Mouse (Mus musculus) forebrain, embryonic 12.5 days (tissue): ENCODE measurements at regions not wholly inside any gene's neighbourhood (a gene's known extent, or its start where the extent isn't known, plus 50 kb on each side); places are given as distances from the start of the nearest gene placed in this dataset.

Experiments
- ATAC-seq: fragments of 200-750 bp; cut with Nextera tagmentation; 2 replicates; pipeline ENCODE4 v1.8.0; 2017; ENCODE audit warnings: moderate TSS enrichment; ENCODE audit not compliant: low FRiP score
- H3K27ac ChIP-seq: fragments of 300-500 bp; sonication (generic); 2 replicates; pipeline ENCODE4 v1.5.1; 2016; ENCODE audit warnings: mild to moderate bottlenecking
- H3K27me3 ChIP-seq: fragments of 300-500 bp; sonication (generic); 2 replicates; pipeline ENCODE4 v1.6.1; 2016; ENCODE audit warnings: mild to moderate bottlenecking
- H3K36me3 ChIP-seq: fragments of 300-500 bp; sonication (generic); replicated peaks from 2 replicates; pipeline ENCODE4 v1.6.1; 2016; ENCODE audit warnings: mild to moderate bottlenecking
- H3K4me1 ChIP-seq: fragments of 300-500 bp; sonication (generic); 2 replicates; pipeline ENCODE4 v1.6.1; 2016
- H3K4me2 ChIP-seq: fragments of 300-500 bp; sonication (generic); 2 replicates; pipeline ENCODE4 v1.6.1; 2016; ENCODE audit warnings: mild to moderate bottlenecking, moderate library complexity
- H3K4me3 ChIP-seq: fragments of 300-500 bp; sonication (generic); replicated peaks from 2 replicates; pipeline ENCODE4 v1.5.1; 2016; ENCODE audit warnings: mild to moderate bottlenecking
- H3K9ac ChIP-seq: fragments of 300-500 bp; sonication (generic); 2 replicates; pipeline ENCODE4 v1.6.1; 2016; ENCODE audit warnings: mild to moderate bottlenecking
- H3K9me3 ChIP-seq: fragments of 300-500 bp; sonication (generic); 2 replicates; pipeline ENCODE4 v1.6.1; 2016
- WGBS: fragments of 180-500 bp; shearing (Covaris S2); methylation state at CpG from one replicate; pipeline ENCODE4 v1.1.7; 2016; 5-methylcytosine and 5-hydroxymethylcytosine counted together

DNA sequence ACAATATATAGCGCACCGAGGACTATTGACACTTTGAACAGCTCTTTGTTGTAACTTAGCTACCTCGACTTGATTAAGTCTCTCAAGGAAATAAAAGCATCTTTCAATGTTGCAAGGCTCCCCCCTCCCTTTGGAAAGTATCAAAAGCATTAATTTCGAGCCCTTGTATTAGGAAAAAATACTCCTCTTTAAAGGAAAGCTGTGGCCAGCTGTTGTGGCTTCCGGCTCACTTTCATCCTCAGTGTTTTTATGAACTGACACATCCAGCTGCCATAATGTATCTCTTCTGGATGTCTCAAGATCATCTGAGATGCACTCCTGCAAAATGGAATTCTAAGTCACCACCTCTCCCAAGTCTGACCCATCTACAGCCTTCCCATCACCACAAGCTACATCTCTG is 199.6 kb upstream of the Nabp1 start:
- no peak for ATAC-seq
- no peak overlapping the region for H3K4me3 ChIP-seq
- no peak overlapping the region for H3K9ac ChIP-seq
- no peak overlapping the region for H3K27ac ChIP-seq
- no peaks in the 10 kb centered on the region for H3K4me1 ChIP-seq
- no peaks in the 10 kb centered on the region for H3K36me3 ChIP-seq
- H3K4me2 ChIP-seq: no peak overlapping the region
- WGBS: 28% methylated on average over 5 of the region's 5 CpGs
- no peaks in the 10 kb centered on the region; the same call in 1 of the 2 replicates for H3K27me3 ChIP-seq
- no peaks in the 10 kb centered on the region for H3K9me3 ChIP-seq

DNA sequence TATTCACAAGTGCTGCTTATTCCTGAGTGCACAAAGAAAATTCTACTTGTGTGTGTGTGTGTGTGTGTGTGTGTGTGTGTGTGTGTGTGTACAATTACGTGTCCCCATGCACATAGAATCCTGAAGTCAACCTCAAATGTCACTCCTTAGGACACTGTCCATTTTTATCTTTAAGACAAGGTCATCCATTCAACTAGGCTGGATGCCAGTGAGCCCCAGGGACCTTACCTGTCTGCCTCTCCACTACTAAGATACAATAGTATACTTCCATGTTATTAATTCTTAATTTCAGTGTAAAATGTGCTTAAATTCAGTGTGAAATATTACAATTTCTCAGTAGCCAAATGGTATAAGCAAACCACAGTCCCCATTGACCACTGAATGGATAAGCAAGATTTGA is 193.5 kb upstream of the Nabp1 start:
- H3K4me3 ChIP-seq: no peak overlapping the region
- H3K4me2 ChIP-seq: no peak overlapping the region
- WGBS: 46% methylated on average over 1 of the region's 1 CpGs
- H3K27ac ChIP-seq: no peak overlapping the region
- H3K9me3 ChIP-seq: no peaks in the 10 kb centered on the region
- no peak overlapping the region for H3K9ac ChIP-seq
- no peaks in the 10 kb centered on the region for H3K36me3 ChIP-seq
- no peaks in the 10 kb centered on the region; the same call in 1 of the 2 replicates for H3K27me3 ChIP-seq
- no peak for ATAC-seq
- 0 out of 2 replicates have a peak, but pooled peaks cover 3% of the 10 kb centered on the region for H3K4me1 ChIP-seq

DNA sequence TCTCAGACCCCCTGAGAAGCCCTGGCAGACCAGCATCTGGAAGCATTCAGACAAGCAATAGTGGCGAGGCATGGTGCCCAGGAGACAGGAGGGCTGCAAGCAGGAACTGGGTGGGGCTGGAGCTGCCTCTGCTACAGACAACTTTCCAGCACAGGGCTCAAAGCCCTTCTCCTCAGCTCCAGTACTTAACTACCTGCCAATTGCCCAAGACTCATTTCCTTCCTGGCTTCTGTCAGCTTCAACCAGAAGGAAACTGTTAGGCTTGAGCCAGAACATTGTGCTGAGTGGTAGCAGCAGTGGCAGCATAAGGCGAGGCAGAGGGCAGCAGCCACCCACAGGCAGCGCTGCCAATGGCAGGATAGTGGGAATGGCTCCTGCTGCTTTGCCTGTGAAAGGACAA is 193.1 kb upstream of the Nabp1 start:
- 0 out of 2 replicates have a peak, but pooled peaks have one; percentile 49 for ATAC-seq
- no peaks in the 10 kb centered on the region for H3K9me3 ChIP-seq
- no peak overlapping the region for H3K9ac ChIP-seq
- no peaks in the 10 kb centered on the region for H3K36me3 ChIP-seq
- H3K27ac ChIP-seq: no peak overlapping the region
- H3K4me1 ChIP-seq: 0 out of 2 replicates have a peak, but pooled peaks cover 3% of the 10 kb centered on the region
- WGBS: 59% methylated on average over 3 of the region's 3 CpGs
- H3K4me3 ChIP-seq: no peak overlapping the region
- no peak overlapping the region for H3K4me2 ChIP-seq
- H3K27me3 ChIP-seq: no peaks in the 10 kb centered on the region; the same call in 1 of the 2 replicates

DNA sequence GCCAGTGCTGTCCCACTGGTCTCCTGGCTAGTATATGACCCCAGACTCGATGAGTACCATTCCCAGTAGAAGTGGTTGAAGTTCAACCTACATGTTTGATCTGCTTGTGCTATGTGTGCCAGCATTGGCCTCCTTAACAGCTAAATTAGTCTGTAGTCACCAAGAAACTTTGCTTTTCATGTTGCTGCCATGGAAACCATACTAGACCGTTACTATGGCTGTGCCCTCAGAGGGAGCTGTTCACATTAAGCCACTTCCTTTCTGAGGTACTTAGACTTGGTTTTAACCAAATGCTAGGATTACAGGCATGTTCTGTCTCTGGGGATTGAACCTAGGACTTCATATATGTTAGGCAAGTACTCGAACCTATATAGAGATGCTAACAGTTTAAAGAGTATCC is 191.8 kb upstream of the Nabp1 start:
- Histone ChIP-seq H3K9me3 (no peaks in the 10 kb centered on the region), H3K4me2 (no peak overlapping the region), H3K36me3 (no peaks in the 10 kb centered on the region), H3K27me3 (no peaks in the 10 kb centered on the region; the same call in 1 of the 2 replicates), H3K9ac (no peak overlapping the region), H3K4me1 (0 out of 2 replicates have a peak, but pooled peaks cover 3% of the 10 kb centered on the region), H3K4me3 (no peak overlapping the region), H3K27ac (no peak overlapping the region)
- 0 out of 2 replicates have a peak, but pooled peaks have one; percentile 11 for ATAC-seq
- WGBS: 69% methylated on average over 3 of the region's 3 CpGs

DNA sequence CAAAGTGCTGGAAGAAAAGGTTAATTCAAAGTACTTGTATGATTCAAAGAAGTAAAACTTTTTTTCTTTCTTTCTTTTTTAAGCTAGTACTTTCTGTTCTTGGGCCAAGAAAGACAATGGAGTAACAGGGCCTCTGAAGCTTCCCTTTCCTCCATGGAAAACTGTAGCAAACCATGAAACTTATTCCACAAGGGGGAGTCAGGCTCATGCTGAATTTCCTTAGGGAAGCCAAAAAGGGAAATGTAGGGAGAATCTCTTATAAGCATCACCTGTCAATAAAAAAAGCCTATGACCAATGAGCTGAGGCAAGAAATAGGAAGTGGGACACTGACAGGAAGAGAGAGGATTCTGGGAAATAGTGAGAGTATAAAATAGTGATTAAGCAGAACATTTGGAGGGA is 190.7 kb upstream of the Nabp1 start:
- ATAC-seq: no peak
- no peak overlapping the region for H3K4me3 ChIP-seq
- H3K4me1 ChIP-seq: 0 out of 2 replicates have a peak, but pooled peaks cover 3% of the 10 kb centered on the region
- no peak overlapping the region for H3K4me2 ChIP-seq
- no peak overlapping the region for H3K9ac ChIP-seq
- H3K27me3 ChIP-seq: no peaks in the 10 kb centered on the region; the same call in 1 of the 2 replicates
- H3K9me3 ChIP-seq: no peaks in the 10 kb centered on the region
- H3K36me3 ChIP-seq: no peaks in the 10 kb centered on the region
- H3K27ac ChIP-seq: no peak overlapping the region

DNA sequence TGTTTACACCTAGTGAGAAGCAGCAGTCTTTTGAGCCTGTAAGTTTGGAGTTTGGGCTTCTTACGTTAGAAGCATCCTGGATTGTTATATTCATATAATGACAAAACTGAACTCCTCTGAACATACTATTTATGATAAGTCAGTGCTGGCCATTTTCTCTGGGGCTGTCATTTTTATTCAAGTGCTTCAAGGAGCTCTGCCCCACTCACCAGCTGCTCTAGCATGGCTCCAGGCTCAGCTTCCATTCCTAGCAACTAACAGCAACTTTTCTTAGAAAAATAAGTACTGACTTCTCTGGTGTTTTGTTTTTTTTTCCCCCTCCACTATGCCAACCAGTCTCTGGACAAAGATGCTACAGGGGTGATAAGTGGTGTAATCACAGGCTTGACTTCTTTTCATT is 182.3 kb upstream of the Nabp1 start:
- Histone ChIP-seq H3K4me3 (no peak overlapping the region), H3K9me3 (no peaks in the 10 kb centered on the region), H3K9ac (no peak overlapping the region), H3K36me3 (no peaks in the 10 kb centered on the region), H3K4me1 (no peaks in the 10 kb centered on the region), H3K27ac (no peak overlapping the region), H3K4me2 (no peak overlapping the region), H3K27me3 (no peaks in the 10 kb centered on the region)
- WGBS: 95% methylated on average over 1 of the region's 1 CpGs
- no peak for ATAC-seq

DNA sequence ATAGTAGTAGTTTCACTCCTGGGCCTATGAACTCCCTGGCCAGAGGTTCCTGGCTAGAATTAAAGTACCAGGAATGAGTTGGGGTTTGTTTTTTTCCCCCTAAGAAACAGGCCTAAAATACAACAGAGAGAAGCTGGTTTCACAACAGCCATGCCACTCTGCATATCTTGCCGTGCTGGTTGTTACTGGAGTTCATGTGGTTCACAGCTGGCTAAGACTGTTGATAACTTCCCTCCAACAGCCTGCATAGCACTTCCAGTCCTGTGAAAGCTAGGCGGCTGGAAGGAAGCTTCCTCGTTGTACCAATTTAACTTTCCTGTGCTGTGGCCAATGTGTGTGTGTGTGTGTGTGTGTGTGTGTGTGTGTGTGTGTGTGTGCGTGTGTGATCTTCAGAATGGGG is 179.0 kb upstream of the Nabp1 start:
- no peak overlapping the region for H3K4me3 ChIP-seq
- H3K4me1 ChIP-seq: no peaks in the 10 kb centered on the region
- no peak for ATAC-seq
- H3K9ac ChIP-seq: no peak overlapping the region
- WGBS: 86% methylated on average over 4 of the region's 4 CpGs
- no peaks in the 10 kb centered on the region for H3K9me3 ChIP-seq
- no peaks in the 10 kb centered on the region for H3K27me3 ChIP-seq
- H3K27ac ChIP-seq: no peak overlapping the region
- H3K36me3 ChIP-seq: no peaks in the 10 kb centered on the region
- H3K4me2 ChIP-seq: no peak overlapping the region

DNA sequence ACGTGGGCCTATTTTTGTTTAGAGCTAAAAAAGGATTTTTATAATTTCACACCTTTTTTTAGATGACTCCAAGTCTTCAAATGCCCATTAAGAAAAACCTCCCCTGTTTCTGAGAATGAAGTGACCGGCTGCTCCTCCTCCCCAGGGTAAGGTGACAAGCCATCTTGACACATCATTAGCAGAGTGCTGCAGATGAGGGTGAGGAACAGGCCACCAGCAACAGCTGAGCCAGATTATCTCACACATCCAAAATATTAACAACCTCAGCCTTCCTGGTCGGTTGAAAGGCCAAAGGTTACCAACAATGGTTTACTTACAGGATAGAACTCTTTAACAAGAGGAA is 172.4 kb upstream of the Nabp1 start:
- peak; percentile 92 for ATAC-seq
- Histone ChIP-seq H3K36me3 (no peaks in the 10 kb centered on the region), H3K4me1 (peaks cover 20% of the 10 kb centered on the region; the same call in 1 of the 2 replicates), H3K9ac (no peak overlapping the region), H3K27ac (peak overlapping the region; percentile 69), H3K4me3 (no peak overlapping the region), H3K27me3 (no peaks in the 10 kb centered on the region), H3K4me2 (no peak overlapping the region; the same call in 1 of the 2 replicates), H3K9me3 (no peaks in the 10 kb centered on the region)
- WGBS: 13% methylated on average over 3 of the region's 3 CpGs

DNA sequence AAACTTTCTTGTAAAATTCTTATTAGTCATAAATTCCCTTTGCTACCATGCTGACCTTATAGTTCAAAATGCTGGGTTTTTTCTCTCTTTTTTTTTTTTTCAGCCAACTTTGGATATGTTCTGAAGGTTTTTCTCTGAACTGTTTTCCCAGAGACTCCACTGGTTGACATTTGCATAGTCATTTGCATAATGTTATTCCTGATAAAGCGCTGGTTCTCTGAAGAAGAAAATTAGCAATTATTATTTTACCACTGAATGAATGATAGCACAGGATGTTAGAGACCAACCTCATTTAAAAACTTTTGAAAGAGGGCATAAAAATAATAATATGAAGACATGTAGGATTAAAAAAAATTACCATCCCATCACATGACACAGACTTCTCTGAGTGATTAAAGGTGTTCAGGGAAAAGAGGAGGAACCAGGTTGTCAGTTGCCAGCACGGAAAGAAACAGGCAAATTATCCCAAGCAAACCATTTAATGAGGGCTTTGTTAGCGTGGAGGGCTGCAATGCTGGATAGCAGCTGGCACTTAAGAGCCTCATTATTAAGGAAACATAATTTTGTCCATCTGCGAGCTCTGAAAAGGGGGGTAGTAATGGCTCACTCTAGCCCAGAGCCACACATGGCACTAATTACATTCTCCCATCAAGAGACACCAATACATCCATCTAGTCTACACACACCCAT is 171.9 kb upstream of the Nabp1 start:
- ATAC-seq: peak; percentile 95
- H3K9ac ChIP-seq: no peak overlapping the region
- no peaks in the 10 kb centered on the region for H3K36me3 ChIP-seq
- H3K4me1 ChIP-seq: peaks cover 20% of the 10 kb centered on the region; the same call in 1 of the 2 replicates
- H3K4me2 ChIP-seq: no peak overlapping the region; the same call in 1 of the 2 replicates
- H3K27me3 ChIP-seq: no peaks in the 10 kb centered on the region
- peak overlapping the region; percentile 69 for H3K27ac ChIP-seq
- H3K9me3 ChIP-seq: no peaks in the 10 kb centered on the region
- H3K4me3 ChIP-seq: no peak overlapping the region
- WGBS: 9% methylated on average over 4 of the region's 4 CpGs

DNA sequence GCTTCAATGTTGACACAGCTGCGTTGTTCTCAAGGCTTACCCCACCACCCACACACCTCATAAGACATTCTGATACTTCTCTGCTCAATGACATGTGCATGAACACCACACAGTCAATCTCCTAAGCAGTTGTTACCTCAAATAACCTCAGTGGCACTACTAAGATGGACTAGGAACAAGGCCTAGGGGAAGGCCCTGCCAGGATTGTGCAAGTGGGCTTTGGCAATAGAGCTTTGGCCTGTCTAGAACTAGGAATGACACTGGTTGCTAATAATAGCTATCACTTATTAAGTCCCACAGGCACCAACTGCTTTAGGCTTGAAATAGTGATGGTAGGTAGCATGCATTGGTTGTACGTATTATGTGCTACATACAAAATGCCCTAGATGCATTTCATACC is 169.7 kb upstream of the Nabp1 start:
- H3K27me3 ChIP-seq: no peaks in the 10 kb centered on the region
- WGBS: 84% methylated on average over 2 of the region's 2 CpGs
- ATAC-seq: no peak
- H3K4me3 ChIP-seq: no peak overlapping the region
- H3K9ac ChIP-seq: no peak overlapping the region
- H3K4me1 ChIP-seq: peaks cover 20% of the 10 kb centered on the region; the same call in 1 of the 2 replicates
- H3K4me2 ChIP-seq: no peak overlapping the region
- H3K27ac ChIP-seq: peak overlapping the region; percentile 9; the same call in 1 of the 2 replicates
- no peaks in the 10 kb centered on the region for H3K9me3 ChIP-seq
- H3K36me3 ChIP-seq: no peaks in the 10 kb centered on the region

DNA sequence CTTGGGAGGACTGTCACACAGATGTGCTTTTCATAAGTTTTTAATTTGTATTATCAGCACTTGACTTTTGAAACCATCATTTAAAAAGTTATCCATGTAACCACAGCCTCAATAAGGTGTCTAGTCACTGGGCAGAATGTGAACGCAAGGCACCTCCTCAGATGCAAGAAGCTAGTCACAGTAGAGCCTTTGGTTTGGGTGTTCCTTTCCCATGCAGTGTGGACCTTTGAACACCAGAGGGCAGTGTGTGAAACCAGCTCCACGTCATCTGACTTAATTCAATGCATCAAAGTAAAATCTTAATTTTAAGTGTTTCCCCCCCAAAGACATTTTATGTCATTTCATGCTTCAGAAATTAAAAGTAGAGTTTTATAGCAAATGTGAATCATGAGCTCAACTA is 166.2 kb upstream of the Nabp1 start:
- H3K27ac ChIP-seq: no peak overlapping the region
- no peak overlapping the region for H3K9ac ChIP-seq
- H3K27me3 ChIP-seq: no peaks in the 10 kb centered on the region
- H3K4me1 ChIP-seq: peaks cover 14% of the 10 kb centered on the region; the same call in 1 of the 2 replicates
- no peak overlapping the region for H3K4me2 ChIP-seq
- no peaks in the 10 kb centered on the region for H3K36me3 ChIP-seq
- WGBS: 29% methylated on average over 2 of the region's 2 CpGs
- H3K9me3 ChIP-seq: no peaks in the 10 kb centered on the region
- H3K4me3 ChIP-seq: no peak overlapping the region
- peak; percentile 62; the same call in 1 of the 2 replicates for ATAC-seq

DNA sequence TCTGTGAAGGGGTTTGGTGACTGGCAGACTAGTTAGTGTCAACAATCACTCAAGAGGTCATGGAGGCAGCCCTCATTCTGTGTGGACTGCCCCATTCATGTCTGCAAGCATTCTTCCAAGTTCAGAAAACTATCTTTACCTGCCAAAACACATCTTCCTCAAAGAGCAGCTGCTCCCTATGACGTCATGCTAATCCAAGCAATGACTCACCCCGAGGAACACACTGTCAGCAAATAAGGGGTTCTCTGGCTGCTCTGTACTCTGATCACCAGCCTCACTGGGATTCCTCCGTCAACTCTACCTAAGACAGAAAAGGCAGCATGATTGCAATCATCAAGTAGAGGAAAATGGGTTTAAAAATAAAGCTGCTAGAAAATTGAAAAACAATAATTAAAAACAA is 165.4 kb upstream of the Nabp1 start:
- no peak overlapping the region for H3K4me3 ChIP-seq
- no peak for ATAC-seq
- H3K36me3 ChIP-seq: no peaks in the 10 kb centered on the region
- no peak overlapping the region for H3K4me2 ChIP-seq
- H3K27ac ChIP-seq: no peak overlapping the region
- H3K9ac ChIP-seq: no peak overlapping the region
- WGBS: 52% methylated on average over 3 of the region's 3 CpGs
- no peaks in the 10 kb centered on the region for H3K9me3 ChIP-seq
- no peaks in the 10 kb centered on the region for H3K27me3 ChIP-seq
- H3K4me1 ChIP-seq: peaks cover 8% of the 10 kb centered on the region; the same call in 1 of the 2 replicates
